Mouse (Mus musculus): ENCODE results near the gene Ticrr.
A peak's percentile ranks its signal among the peaks of the same experiment; 100 is the strongest.

Gene Ticrr

DNA sequence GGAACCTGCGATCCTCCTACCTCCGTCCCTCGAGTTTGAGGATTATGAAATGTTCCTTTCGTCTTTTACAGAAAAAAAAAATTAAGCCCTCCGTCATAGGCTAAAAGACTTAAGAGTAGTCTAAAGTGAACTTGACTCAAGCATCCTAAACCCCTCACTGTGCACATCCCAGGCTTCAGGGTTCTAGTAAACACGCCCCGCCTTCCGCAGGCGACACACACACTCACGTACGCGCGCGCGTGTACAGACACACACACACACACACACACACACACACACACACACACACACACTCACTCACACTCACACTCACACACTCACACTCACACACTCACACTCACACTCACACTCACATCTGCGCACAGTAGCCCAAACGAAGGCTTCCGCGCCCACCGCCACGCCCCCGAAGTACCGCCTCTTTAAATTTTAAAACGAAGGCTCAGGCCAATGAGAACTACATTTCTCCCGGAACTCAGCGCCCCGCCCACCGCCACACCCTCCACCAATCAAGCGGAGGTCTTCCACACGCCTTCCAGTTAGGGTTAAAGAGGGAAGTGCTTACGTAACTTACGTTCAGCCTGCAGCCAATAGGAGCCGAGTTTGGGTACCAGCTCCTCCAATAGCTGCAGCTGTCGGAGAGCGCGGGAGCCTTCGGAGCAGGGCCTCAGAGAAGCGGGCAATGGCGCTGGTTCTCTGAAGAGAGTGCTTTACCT is at the start of gene Ticrr:
TSS of gene Ticrr (plus strand) at position 619 of the 713 bp plus-strand sequence.
- DNase-seq, result peak; percentile 96 to 98

DNA sequence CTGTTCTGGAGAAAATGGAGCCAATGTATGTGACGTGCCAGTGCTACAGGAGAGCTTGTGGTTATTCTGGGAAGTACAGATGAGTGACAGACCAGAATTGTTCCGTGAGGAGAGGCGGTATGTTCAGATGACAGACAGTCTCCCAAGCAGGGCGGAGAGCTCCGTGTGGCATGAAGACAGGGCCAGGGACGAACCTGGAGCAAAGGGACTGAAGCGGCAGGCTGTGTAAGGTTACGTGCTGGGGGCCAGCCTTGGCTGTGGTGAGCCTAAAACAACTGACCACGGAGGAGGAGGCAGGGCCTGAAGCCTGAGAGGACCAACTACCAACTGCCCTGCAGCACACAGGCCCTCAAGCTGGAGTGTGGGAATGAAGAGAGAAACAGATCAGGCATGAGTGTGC is 48.1 kb upstream of the Ticrr start:
- DNase-seq, result no peak

DNA sequence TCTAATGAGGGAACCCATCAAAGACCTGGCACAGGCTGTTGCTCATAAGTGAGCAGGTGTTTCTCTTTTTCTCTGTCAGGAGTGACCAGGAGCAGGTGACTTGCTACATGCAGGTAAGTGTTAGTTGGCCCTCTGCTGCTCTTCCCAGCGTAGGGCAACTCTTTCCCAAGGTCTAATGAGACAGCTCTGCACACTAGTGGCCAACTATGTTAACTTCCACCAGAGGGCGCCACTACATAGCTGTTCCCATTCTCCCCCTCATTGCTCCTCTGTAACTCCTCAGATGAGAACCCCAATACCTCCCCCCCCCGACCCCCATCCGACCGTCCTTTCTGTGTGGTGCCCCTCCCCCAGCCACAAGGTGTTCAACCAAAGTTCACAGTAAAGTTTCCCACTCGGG is 47.2 kb upstream of the Ticrr start:
- DNase-seq, result peak; percentile 57 to 80

DNA sequence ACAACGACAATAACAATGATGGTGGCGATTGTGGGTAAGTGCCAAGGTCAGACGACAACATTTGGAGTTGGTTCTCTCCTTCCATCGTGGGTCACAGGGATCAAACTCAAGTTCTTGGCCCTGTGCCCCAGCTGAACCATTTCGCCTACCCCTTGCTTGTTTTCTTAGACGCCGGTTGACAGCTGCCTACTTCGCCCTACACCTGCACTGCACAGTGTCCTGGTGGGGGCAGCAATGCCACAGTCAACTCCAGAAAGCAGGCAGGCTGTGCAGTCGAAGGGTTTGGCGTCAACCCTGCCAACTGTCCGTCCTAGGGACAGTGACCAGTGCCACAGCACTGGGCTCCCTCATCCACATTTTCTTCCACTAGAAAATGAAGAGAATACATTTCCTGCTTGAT is 46.7 kb upstream of the Ticrr start:
- peak in 1 of 2 experiments; percentile 18 for DNase-seq

DNA sequence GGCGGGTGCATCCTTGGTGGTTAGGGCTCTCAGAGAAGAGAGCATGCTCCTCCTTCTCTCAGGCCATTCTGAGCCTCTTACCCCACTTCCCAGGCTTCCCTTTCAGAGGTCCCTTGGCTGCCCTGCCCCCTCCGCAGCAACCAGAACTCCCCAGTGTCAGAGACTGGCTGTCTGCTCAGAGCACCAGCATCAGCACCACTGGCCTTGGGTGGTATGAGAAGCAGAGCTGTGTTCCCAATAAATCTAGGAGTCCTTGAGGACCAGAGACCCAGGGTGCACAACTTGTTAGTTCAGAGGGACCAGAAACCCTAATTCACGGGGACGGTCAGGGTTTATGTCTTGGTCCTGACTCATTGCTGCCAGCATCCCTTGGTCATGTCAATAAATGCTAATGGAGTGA is 45.0 kb upstream of the Ticrr start:
- DNase-seq, result no peak

DNA sequence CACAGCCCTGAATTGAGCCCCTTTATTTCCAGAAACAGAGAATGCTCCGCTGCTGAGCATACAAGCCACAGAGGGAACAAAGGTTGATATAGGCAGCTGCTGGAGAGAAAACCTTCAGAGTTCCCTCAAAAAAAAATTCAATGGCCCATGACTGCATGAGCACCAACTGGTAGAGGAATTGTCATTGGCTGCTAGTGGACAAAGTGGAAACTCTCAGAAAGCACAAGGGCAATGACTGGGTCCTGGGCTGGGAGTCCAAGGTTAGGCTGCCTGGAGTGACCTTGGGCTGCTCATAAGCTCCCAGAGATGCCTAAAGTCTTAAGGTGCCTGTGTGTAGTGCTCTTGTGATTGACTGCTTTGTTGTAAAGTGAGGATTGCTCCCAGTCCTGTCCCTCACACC is 44.1 kb upstream of the Ticrr start:
- DNase-seq, result no peak

DNA sequence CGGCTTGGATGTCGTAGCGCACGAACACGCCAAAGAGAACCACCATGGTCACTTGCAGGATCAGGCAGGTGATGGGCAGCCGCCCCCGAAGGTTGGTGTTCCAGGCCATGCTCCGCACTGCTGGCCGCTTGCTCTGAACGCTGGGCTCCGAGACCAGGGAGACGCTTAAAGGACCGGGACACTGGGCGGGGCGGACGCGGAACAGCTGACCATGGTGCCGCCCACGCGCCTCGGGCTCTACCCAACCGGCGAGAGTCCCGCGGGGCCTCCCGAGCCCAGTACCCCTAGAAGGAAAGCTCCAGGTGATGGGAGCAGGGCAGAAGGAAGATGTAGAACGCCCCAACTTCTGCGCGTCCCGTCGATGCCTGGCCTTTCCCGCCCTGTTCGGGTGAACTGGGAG is 42.6 kb upstream of the Ticrr start, which contains the start of gene Rhcg:
TSS of gene Rhcg (minus strand) at position 240 of the 400 bp plus-strand sequence.
- DNase-seq, result peak in 1 of 2 experiments; percentile 17

DNA sequence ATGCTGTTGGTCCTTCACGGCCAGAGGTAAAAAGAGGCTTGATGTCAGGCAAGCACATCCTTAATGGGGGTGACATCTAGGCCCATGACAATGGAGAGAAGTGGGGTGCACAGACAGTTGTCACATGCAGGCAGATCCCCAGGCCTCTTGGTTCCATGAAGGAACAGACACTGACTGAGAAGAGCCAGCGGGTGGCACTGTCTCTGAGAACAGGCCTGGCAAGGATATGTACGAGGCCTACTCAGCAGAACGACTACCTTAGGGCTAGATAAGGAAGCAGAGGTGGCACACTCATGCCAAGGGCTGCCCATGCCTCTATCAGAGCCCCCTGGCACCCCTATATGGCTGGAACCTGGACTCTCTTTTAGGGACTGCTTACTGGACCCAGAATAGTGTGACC is 40.5 kb upstream of the Ticrr start:
- no peak for DNase-seq

DNA sequence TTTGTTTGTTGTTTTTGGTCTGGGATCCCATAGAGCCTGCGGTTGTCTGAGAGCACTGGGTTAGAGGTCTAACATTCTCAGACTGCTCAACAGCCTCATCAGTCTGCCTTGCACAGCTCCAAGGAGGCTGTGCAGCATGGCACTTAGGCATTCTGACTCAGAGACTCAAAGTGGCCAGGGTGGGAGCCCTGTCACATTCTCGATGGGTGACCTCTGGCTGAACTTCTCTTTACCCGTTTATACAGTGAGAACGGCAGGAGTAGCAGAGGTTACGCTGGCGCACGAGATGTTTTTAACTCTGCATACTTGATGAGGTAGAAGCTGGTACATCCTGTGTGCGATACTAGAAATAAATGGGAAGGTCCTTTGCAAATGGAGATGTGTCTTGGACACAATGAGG is 36.9 kb upstream of the Ticrr start:
- DNase-seq, result no peak

DNA sequence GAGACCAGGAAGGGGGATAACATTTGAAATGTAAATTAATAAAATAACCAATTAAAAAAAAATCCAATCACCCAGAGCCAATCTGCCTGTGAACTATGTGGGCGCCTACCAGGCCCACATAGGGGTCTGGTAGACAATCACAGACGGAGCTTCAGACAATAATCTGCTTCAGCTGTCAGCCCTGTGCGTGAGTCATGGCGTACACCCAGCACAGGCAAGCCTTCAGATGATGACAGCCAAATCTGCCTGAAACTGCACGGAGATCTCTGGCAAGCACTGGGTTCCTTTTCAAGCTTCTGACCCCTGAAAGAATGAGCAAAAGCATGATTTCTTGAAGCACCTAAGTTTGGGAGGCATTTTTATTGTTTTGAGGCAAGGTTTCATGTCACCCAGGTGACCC is 33.8 kb upstream of the Ticrr start:
- no peak for DNase-seq

DNA sequence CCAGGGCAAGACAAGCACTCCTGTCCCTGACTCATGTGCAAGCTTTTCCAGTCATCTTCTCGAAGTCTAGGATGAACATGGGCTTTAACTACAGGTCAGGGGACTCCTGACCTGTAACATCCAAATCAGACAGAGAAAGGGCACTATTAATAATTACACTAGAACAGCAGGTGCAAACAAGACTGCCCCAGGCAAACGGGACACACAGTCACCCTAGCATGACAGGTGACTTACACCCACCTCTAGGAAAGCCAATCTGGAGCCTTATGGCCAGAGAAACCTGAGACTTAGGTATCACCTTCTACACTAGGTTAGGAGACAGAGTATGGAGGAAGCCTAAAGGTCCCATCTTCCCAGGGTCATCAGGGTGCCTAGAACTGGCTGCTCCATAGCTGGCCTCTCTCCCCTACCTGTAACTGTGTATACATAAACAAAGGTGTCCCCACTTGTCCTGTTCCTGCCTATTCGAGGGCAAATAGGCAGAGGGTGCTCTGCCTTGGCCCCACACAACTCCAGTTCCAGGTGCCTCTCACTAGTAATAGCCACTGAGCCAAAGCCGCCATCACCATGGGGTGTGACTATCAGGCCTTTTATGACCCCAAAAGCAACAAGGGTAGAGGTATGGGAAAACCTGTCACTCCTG is 31.6 kb upstream of the Ticrr start:
- DNase-seq, result no peak

DNA sequence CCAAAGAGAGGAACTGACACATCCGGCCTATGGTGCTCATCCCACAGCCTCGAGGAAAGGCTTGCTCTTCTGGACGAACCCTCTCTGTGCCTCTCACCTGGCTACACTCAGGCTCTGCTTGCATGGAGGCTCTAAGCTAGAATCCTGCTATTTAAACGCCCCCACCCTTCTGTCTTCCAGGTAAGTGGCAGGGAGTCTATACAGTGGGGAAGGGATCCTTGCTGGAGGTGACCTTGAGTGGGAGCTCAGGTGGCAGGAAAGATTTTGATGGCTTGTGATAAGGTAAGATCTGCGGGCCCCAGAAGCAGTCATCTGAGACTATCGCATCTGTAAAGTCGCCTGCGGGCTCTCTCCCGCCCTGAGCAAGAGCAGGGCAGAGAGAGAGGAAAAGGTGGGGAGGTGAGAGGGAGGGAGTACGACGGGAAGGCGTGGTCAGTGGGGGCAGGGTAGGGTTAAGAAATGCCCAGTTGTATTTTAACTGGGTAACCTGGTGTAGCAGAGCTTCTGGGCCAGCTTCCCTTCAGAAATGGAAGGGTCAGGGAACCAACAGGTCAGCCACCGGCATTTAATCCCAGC is 28.1 kb upstream of the Ticrr start:
- DNase-seq, result no peak

DNA sequence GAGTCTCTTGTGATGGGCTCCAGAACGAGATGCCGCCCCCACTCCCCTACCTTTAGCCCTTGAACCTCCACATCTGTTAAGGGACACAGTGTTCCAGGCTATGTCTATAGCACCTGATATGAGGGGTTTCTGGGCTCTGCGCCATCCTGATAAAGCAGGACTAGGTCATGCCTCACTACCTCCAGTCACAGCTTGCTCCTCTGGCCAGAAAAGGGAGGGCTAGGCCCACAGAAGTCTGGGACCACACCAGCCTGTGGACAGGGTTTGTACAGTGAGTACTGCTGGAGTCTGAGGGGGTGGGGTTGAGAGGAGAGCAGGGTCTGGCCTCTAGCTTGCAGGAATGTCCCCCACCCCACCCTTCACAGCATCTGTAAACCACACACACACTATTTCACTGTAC is 12.8 kb upstream of the Ticrr start:
- DNase-seq, result no peak

DNA sequence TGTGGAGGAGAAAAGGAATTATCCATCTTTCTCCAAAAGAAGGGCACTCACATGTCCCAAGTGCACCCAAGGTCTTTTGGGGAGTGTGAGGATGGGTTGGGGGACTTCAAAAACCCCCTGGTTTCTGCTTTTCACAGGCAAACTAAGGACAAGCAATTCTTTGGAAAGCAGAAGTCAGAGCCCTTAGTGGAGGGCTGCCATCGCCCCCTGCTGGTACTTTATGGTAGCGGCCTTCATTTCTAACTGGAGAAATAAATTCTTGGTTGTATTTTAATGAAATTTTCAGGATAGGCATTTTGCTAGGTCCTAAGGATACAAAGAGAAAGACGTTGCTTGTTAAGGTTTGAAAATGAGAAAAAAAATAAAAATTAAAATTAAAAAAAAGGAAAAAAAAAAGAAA is 11.0 kb upstream of the Ticrr start:
- peak; percentile 73 to 85 for DNase-seq

DNA sequence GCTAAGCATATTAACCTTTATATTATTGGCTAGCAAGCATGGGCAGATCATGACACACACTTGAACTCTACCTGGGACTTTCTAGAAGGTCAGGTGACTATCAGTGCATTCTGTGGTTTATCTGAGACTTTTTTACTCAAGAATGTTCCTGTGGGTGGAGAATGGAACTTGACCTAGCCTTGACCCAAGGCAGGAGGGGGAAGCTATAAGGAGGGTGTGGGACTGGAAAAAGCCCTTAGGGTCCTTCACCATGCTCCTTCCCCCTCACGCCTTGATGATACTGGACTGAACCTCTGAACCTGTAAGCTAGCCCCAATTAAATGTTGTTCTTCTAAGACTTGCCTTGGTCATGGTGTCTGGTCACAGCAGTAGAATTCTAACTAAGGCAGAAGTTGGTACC is 5.8 kb upstream of the Ticrr start:
- DNase-seq, result no peak

DNA sequence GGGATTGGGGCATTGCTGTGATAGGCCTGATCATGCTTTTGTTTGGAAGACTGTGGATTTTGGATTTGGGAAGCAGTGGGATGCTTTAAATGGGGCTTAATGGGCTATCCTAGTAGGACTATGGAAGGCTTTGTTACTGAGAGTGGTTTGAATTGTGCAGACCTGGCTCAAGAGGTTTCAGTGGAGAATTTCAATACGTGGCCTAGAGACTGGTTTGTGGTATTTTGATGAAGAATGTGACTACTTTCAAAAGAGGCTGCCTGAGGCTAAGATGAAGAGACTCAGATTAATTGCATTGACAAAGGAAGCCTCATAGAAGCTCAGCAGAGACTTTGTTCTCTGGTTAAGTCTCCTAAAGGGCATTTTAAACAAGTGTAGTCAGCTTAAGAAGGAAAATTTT is 5.4 kb upstream of the Ticrr start:
- DNase-seq, result no peak

DNA sequence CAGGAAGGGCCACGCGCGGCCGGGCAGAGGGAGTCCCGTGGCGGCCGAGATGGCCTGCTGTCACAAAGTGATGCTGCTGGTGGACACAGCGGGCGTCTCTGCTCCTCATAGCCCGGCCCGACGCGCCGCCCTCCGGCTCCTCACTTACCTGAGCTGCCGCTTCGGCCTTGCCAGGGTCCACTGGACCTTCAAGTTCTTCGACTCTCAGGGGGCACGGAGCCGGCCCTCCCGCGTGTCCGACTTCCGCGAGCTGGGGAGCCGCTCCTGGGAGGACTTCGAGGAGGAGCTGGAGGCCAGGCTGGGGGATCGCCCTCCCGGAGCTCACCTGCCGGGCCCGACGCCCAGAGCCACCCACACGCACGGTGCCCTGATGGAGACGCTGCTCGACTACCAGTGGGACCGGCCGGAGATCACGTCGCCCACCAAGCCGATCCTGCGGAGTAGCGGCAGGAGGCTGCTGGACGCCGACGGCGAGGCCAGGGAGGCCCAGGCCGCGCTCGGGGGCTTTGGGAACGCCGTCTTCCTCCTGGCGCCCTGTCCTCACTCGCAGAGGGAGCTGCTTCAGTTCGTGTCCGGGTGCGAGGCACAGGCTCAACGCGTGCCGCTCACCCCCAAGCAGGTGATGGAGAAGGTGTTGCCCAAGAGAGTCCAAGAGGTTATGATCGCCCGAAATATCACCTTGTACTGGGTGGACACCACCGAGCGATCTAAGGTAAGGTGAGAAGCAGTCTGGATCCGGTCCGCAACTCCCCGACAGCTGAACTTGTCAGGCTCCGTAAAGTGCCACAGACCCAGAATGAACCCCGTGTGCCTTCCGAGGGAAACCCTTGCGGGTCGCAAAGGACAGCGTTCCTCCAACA is 525 bp downstream of the Ticrr start:
- DNase-seq, result no peak

DNA sequence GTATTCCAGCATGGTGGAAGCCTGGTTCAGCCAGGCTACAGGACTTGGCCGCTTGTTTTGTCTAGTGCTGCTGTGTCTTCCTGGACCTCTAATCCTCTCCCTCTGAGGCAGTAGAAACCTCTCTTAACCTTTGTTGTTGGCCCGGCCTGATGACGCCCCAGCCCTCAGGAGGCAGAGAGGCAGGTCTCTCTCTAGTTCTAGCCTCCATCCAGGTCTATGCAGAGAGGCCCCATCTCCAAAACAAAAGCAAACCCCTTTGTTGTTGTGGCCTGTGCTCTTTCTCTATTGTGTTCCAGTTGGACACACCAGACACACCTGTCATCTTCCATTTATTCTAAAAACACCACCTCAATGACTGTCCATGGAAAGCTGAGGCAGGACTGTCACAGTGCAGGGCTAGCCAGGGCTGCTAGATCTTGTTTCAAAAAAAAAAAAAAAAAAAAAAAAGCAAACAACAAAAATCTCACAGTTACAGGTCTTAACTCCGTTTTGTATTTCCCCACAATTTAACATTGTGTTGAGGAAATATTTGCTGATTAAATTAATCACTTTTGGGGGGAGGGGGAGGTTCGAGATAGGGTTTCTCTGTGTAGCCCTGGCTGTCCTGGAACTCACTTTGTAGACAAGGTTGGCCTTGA is 1.4 kb downstream of the Ticrr start:
- no peak for DNase-seq

DNA sequence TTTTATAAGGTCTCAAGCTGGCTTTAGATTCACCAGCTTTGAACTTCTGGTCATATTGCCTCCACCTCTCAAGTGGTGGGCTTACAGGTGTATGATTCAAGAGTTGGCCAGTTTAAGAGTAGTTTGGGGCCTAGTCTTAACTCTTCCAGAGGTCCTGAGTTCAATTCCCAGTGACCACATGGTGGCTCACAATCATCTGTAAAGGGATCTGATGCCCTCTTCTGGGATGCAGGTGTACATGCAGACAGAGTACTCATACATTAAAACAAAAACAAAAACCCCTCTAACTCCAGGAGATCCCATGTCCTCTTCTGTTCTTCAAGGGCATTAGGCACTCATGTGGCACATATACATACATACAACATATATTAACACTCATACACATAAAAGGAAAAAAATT is 6.7 kb downstream of the Ticrr start:
- DNase-seq, result no peak

DNA sequence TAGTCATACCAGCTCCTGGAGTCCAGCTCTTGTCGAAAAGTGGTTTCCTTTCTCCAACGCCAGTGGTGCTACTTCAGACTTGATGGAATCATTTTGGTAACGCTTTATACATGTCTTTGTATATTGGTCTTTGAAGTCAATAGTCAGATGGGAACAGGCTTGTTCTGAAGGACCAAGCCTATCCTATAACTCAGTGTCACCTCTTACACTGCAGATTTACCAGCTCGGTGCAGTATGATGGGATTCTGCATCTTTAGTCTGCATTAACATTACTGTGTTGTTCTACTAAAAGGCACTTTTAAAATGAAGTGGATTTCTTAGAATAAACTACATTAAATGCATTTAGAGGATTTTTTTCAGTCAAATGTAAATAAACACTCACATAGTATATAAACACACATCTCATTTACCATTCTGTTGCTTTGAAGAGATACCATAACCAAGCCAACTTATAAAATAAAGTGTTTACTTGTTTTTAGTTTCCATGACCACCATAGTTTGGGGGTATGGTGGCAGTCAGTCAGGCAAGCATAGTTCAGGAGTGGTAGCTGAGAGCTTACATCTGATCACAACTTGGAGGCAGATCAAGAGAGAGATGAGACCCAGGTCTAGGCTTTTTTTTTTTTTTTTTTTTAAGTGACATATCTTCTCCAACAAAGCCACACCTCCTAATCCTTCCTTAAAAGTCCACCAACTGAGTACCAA is 11.1 kb downstream of the Ticrr start:
- DNase-seq, result no peak

DNA sequence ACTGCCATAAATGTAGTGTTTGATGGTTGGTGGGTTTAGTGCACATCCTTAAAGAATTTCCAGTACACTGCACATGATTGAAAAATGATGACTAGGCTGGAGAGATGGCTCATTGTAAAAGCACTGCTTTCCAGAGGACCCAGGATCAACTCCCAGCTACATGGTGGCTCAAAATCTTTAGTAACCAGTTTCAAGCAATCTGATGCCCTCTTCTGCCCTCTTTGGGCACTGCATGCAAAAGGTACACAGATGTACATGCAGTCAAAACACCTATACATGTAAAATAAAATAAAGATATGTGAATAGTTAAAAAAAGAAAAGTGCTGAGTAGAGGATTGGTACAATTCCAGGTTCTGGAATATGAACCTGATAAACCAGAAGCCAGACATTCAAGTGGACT is 19.2 kb downstream of the Ticrr start:
- DNase-seq, result peak; percentile 16 to 25

DNA sequence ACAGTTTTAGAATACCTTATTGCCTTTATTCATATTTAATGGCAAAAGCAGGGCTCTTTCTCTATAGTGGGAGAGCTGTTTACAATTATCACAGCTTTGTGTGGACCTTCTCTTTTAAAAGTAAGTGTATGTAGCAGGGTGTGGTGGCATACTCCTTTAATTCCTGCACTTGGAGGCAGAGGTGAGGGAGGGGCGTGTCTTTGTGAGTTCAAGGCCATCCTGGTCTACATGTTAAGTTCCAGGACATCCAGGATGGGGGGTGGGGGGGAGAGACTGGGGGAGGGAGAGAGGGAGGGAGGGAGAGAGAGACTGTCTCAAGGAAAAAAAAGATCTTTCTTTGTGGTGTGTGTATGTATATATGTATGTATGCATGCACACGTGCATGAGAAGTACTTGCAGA is 20.2 kb downstream of the Ticrr start:
- no peak for DNase-seq

Data from cerebellum, postnatal 14 days (tissue).